Mouse (Mus musculus): ENCODE results near the gene Psmb2. TPM values are rescaled to one million over a fixed set of nuclear protein-coding genes. Genes with fewer than 3 reads are reported as not detected.

Psmb2 gene
- polyA plus RNA-seq, 1 experiment from 2014 or later: 542 TPM

DNA sequence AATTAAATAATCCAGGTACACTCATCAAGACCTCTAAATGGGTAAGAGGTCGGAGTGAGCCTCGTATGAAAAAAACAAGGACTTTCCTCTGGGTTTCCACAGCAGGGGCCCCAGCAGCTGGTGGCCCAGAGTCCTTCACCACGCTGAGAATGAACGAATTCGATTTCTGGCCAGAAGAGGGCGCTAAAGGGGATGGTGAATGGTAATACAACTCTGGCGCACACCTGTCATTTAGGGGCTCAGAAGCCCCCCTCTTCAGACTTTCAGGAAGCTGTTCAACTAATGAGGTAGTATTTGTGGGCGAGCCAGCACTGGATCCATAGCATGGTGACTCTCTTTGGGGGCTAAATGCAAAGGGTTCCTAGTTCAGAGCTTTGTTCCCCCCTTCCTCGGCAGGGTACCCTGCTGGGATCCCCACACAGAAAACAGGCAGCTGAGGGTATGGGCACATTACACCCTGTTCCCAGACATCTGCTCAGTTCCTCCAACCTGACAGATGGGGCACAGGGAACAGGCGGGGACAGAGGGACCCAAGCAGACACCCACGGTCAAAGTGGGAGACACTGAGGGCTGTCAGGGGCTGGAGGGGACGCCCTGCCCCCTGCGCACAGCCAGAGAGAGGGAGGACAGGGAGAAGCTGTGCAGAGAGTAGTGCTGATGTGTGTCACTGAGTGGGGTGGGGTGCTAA is 68.2 kb downstream of the Psmb2 start:
- Histone ChIP-seq H3K9ac (ENCODE audit: low read length) (no peak overlapping the region), H3K36me3 (ENCODE audit: control insufficient read depth, insufficient read depth, low read length) (peaks cover 63% of the 10 kb centered on the region), H3K4me3 (ENCODE audit: low read depth, low read length) (no peak overlapping the region), H3K27ac (ENCODE audit: low read depth) (no peak overlapping the region), H3K9me3 (ENCODE audit: control insufficient read depth, low read length) (no peaks in the 10 kb centered on the region), H3K4me2 (ENCODE audit: low read length) (no peak overlapping the region), H3K27me3 (replicated peaks; ENCODE audit: control insufficient read depth, insufficient read depth, low read length) (no peaks in the 10 kb centered on the region), H3K4me1 (replicated peaks; ENCODE audit: control insufficient read depth, insufficient read depth, low read length) (peaks cover 3% of the 10 kb centered on the region; the same call in 1 of the 2 replicates)
- WGBS: 47% methylated on average over 13 of the region's 13 CpGs
- DNase-seq (ENCODE audit: low spot score): peak; percentile 81
- ATAC-seq (replicated peaks; ENCODE audit: low FRiP score, low TSS enrichment, low read depth): no peak

DNA sequence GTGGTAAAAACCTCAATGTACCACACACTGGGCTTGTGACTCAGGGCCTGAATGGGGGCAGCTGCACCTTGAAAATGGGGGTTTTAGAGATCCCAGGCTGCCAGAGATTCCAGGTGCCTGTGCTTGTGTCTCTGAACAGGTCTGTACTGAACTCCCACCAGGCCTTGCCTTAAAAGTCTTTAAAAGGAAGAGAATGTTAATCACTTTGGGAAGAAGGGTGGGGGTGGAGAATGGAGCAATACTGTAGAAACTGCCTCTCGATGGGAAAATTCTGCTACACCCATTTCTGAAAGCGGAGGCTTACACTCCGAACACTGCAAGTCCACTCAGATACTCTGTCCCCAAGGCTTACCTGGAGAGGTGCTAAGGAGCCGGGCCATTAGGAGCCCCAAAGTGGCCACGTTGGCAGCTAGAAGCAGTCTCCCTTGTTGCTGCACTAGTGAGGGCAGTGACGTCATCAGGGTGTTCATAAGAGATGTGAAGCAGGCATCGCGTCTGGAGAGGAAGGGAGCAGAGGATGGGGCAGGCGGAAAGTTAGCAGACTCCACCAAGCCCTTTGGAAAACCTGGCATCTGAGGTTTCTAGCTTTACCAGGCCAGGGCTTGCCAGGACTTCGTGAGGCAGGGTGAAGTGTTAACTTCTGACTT is 68.9 kb downstream of the Psmb2 start:
- peaks cover 8% of the 10 kb centered on the region for H3K4me1 ChIP-seq (replicated peaks; ENCODE audit: control insufficient read depth, insufficient read depth, low read length)
- H3K9ac ChIP-seq (ENCODE audit: low read length): no peak overlapping the region
- no peak overlapping the region for H3K4me2 ChIP-seq (ENCODE audit: low read length)
- peak; percentile 48 for DNase-seq (ENCODE audit: low spot score)
- no peaks in the 10 kb centered on the region for H3K9me3 ChIP-seq (ENCODE audit: control insufficient read depth, low read length)
- 81% methylated on average over 10 of the region's 10 CpGs for WGBS
- ATAC-seq (replicated peaks; ENCODE audit: low FRiP score, low TSS enrichment, low read depth): no peak
- no peak overlapping the region for H3K27ac ChIP-seq (ENCODE audit: low read depth)
- peaks cover 63% of the 10 kb centered on the region for H3K36me3 ChIP-seq (ENCODE audit: control insufficient read depth, insufficient read depth, low read length)
- H3K4me3 ChIP-seq (ENCODE audit: low read depth, low read length): no peak overlapping the region
- no peaks in the 10 kb centered on the region for H3K27me3 ChIP-seq (replicated peaks; ENCODE audit: control insufficient read depth, insufficient read depth, low read length)

DNA sequence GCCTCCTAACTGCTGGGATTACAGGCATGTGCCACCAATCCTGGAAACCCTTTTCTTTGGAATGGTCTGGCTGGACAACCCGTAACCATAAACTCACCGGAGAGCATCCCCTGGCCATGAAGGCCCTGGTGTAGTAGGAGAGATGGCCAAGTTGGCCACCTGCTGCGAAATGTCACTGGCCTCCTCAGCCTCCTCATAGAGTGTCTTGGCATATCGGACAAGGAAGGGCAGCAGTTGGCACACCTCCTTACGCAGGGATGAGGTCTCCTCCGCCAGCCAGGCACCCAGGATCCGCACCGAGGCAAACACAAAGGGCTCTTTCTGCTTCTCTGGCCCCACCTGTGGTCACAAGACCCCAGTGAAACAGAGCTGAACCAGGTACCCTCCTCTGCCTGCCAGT is 71.0 kb downstream of the Psmb2 start:
- peaks cover 63% of the 10 kb centered on the region for H3K36me3 ChIP-seq (ENCODE audit: control insufficient read depth, insufficient read depth, low read length)
- no peak overlapping the region for H3K4me3 ChIP-seq (ENCODE audit: low read depth, low read length)
- H3K4me2 ChIP-seq (ENCODE audit: low read length): no peak overlapping the region
- 97% methylated on average over 8 of the region's 8 CpGs for WGBS
- no peak overlapping the region for H3K27ac ChIP-seq (ENCODE audit: low read depth)
- no peak overlapping the region for H3K9ac ChIP-seq (ENCODE audit: low read length)
- no peaks in the 10 kb centered on the region for H3K9me3 ChIP-seq (ENCODE audit: control insufficient read depth, low read length)
- H3K4me1 ChIP-seq (replicated peaks; ENCODE audit: control insufficient read depth, insufficient read depth, low read length): peaks cover 20% of the 10 kb centered on the region
- ATAC-seq (replicated peaks; ENCODE audit: low FRiP score, low TSS enrichment, low read depth) (no peak), DNase-seq (ENCODE audit: low spot score) (peak; percentile 43)
- no peaks in the 10 kb centered on the region for H3K27me3 ChIP-seq (replicated peaks; ENCODE audit: control insufficient read depth, insufficient read depth, low read length)

DNA sequence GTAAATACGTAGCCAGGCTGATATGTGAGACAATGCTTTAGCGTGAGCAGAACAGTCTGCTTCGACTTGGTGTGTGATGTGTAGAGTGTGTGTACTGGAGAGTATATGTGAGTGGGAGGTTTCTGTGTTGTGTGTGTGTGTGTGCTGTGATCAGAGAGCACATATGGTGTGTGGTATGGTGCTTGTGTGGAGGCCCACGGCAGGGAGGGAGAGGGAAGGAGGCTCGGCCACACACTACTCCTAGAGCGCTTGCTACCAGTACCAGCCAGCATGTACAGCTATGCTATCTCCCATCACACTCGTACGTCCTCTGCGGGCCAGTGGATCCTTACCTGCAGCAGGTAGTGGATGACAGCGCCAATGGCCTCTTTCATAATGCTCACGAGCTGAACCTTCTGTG is 72.1 kb downstream of the Psmb2 start:
- ATAC-seq (replicated peaks; ENCODE audit: low FRiP score, low TSS enrichment, low read depth): no peak
- peak; percentile 44 for DNase-seq (ENCODE audit: low spot score)
- H3K27ac ChIP-seq (ENCODE audit: low read depth): no peak overlapping the region
- no peaks in the 10 kb centered on the region for H3K27me3 ChIP-seq (replicated peaks; ENCODE audit: control insufficient read depth, insufficient read depth, low read length)
- no peak overlapping the region; the same call in 1 of the 2 replicates for H3K9ac ChIP-seq (ENCODE audit: low read length)
- WGBS: 86% methylated on average over 11 of the region's 11 CpGs
- peaks cover 23% of the 10 kb centered on the region for H3K4me1 ChIP-seq (replicated peaks; ENCODE audit: control insufficient read depth, insufficient read depth, low read length)
- no peak overlapping the region for H3K4me3 ChIP-seq (ENCODE audit: low read depth, low read length)
- H3K9me3 ChIP-seq (ENCODE audit: control insufficient read depth, low read length): no peaks in the 10 kb centered on the region
- peaks cover 57% of the 10 kb centered on the region for H3K36me3 ChIP-seq (ENCODE audit: control insufficient read depth, insufficient read depth, low read length)
- H3K4me2 ChIP-seq (ENCODE audit: low read length): no peak overlapping the region

- H3K4me1 ChIP-seq (replicated peaks; ENCODE audit: control insufficient read depth, insufficient read depth, low read length): peaks cover 27% of the 10 kb centered on the region
- H3K36me3 ChIP-seq (ENCODE audit: control insufficient read depth, insufficient read depth, low read length): peaks cover 51% of the 10 kb centered on the region
- no peak overlapping the region for H3K9ac ChIP-seq (ENCODE audit: low read length)
- H3K27ac ChIP-seq (ENCODE audit: low read depth): no peak overlapping the region
- H3K4me3 ChIP-seq (ENCODE audit: low read depth, low read length): no peak overlapping the region
- ATAC-seq (replicated peaks; ENCODE audit: low FRiP score, low TSS enrichment, low read depth) (no peak), DNase-seq (ENCODE audit: low spot score) (peak; percentile 49)
- H3K9me3 ChIP-seq (ENCODE audit: control insufficient read depth, low read length): no peaks in the 10 kb centered on the region
- WGBS: 88% methylated on average over 26 of the region's 26 CpGs
- H3K4me2 ChIP-seq (ENCODE audit: low read length): no peak overlapping the region
- H3K27me3 ChIP-seq (replicated peaks; ENCODE audit: control insufficient read depth, insufficient read depth, low read length): no peaks in the 10 kb centered on the region
Observed at GRCm38 (mm10) chr4:126750046-126750683, 72.7 kb downstream of the Psmb2 start.

GRCm38 (mm10) chr4:126750863-126751555 is 73.6 kb downstream of the Psmb2 start:
- 63% methylated on average over 8 of the region's 8 CpGs for WGBS
- H3K4me2 ChIP-seq (ENCODE audit: low read length): no peak overlapping the region; the same call in 1 of the 2 replicates
- DNase-seq (ENCODE audit: low spot score) (peak; percentile 50), ATAC-seq (replicated peaks; ENCODE audit: low FRiP score, low TSS enrichment, low read depth) (no peak)
- no peaks in the 10 kb centered on the region for H3K9me3 ChIP-seq (ENCODE audit: control insufficient read depth, low read length)
- no peak overlapping the region for H3K27ac ChIP-seq (ENCODE audit: low read depth)
- no peaks in the 10 kb centered on the region for H3K27me3 ChIP-seq (replicated peaks; ENCODE audit: control insufficient read depth, insufficient read depth, low read length)
- H3K4me1 ChIP-seq (replicated peaks; ENCODE audit: control insufficient read depth, insufficient read depth, low read length): peaks cover 27% of the 10 kb centered on the region
- H3K9ac ChIP-seq (ENCODE audit: low read length): no peak overlapping the region
- H3K4me3 ChIP-seq (ENCODE audit: low read depth, low read length): no peak overlapping the region
- peaks cover 43% of the 10 kb centered on the region for H3K36me3 ChIP-seq (ENCODE audit: control insufficient read depth, insufficient read depth, low read length)

- H3K4me1 ChIP-seq (replicated peaks; ENCODE audit: control insufficient read depth, insufficient read depth, low read length): peaks cover 27% of the 10 kb centered on the region
- DNase-seq (ENCODE audit: low spot score) (peak; percentile 57), ATAC-seq (replicated peaks; ENCODE audit: low FRiP score, low TSS enrichment, low read depth) (no peak)
- peak overlapping the region; percentile 93 for H3K4me3 ChIP-seq (ENCODE audit: low read depth, low read length)
- no peaks in the 10 kb centered on the region for H3K9me3 ChIP-seq (ENCODE audit: control insufficient read depth, low read length)
- WGBS: 58% methylated on average over 10 of the region's 10 CpGs
- peaks cover 37% of the 10 kb centered on the region for H3K36me3 ChIP-seq (ENCODE audit: control insufficient read depth, insufficient read depth, low read length)
- H3K9ac ChIP-seq (ENCODE audit: low read length): no peak overlapping the region; the same call in 1 of the 2 replicates
- H3K27ac ChIP-seq (ENCODE audit: low read depth): no peak overlapping the region
- no peaks in the 10 kb centered on the region for H3K27me3 ChIP-seq (replicated peaks; ENCODE audit: control insufficient read depth, insufficient read depth, low read length)
- H3K4me2 ChIP-seq (ENCODE audit: low read length): peak overlapping the region; percentile 78
Observed at GRCm38 (mm10) chr4:126751556-126752023, 74.2 kb downstream of the Psmb2 start.

- 5% methylated on average over 13 of the region's 13 CpGs for WGBS
- Histone ChIP-seq H3K9me3 (ENCODE audit: control insufficient read depth, low read length) (no peaks in the 10 kb centered on the region), H3K27ac (ENCODE audit: low read depth) (no peak overlapping the region)
Observed at GRCm38 (mm10) chr4:126752024-126752607, 74.7 kb downstream of the Psmb2 start.

More at GRCm38 (mm10) chr4:126752024-126752607, 74.7 kb downstream of the Psmb2 start:
- Histone ChIP-seq H3K4me3 (ENCODE audit: low read depth, low read length) (peak overlapping the region; percentile 93), H3K36me3 (ENCODE audit: control insufficient read depth, insufficient read depth, low read length) (peaks cover 32% of the 10 kb centered on the region), H3K4me2 (ENCODE audit: low read length) (peak overlapping the region; percentile 78), H3K4me1 (replicated peaks; ENCODE audit: control insufficient read depth, insufficient read depth, low read length) (peaks cover 27% of the 10 kb centered on the region), H3K27me3 (replicated peaks; ENCODE audit: control insufficient read depth, insufficient read depth, low read length) (no peaks in the 10 kb centered on the region), H3K9ac (ENCODE audit: low read length) (peak overlapping the region; percentile 79)
- ATAC-seq (replicated peaks; ENCODE audit: low FRiP score, low TSS enrichment, low read depth) (no peak), DNase-seq (ENCODE audit: low spot score) (peak; percentile 63)

All from intestine, embryonic 14.5 days (tissue).